Mouse (Mus musculus) ES-CJ7 (cell line): ENCODE measurements at regions not wholly inside any gene's neighbourhood (a gene's known extent, or its start where the extent isn't known, plus 50 kb on each side); places are given as distances from the start of the nearest gene placed in this dataset.

Experiments used
- DNase-seq: peaks from one replicate; pipeline ENCODE4 v3.0.0; 2011; ENCODE audit warnings: low read depth, low spot score

GRCm38 (mm10) chr16:78877941-78878340, 52.8 kb upstream of the Chodl start:
- no peak for DNase-seq

- DNase-seq: no peak
Observed at GRCm38 (mm10) chr16:78859006-78859405, 71.7 kb upstream of the Chodl start.

- no peak for DNase-seq
Observed at GRCm38 (mm10) chr16:78830957-78831356, 99.8 kb upstream of the Chodl start.

GRCm38 (mm10) chr16:78827739-78828138, 103.0 kb upstream of the Chodl start:
- peak; percentile 90 for DNase-seq

GRCm38 (mm10) chr16:78790064-78790463, 140.7 kb upstream of the Chodl start:
- no peak for DNase-seq

- DNase-seq: no peak
Observed at GRCm38 (mm10) chr16:78759226-78759625, 171.5 kb upstream of the Chodl start.

GRCm38 (mm10) chr16:78737902-78738301, 161.4 kb upstream of the D16Ertd472e start:
- no peak for DNase-seq

- DNase-seq: no peak
Observed at GRCm38 (mm10) chr16:78730583-78731501, 154.3 kb upstream of the D16Ertd472e start.

GRCm38 (mm10) chr16:78725541-78725940, 149.0 kb upstream of the D16Ertd472e start:
- DNase-seq: no peak

GRCm38 (mm10) chr16:78709943-78710342, 133.4 kb upstream of the D16Ertd472e start:
- no peak for DNase-seq

GRCm38 (mm10) chr16:78707566-78707965, 131.1 kb upstream of the D16Ertd472e start:
- no peak for DNase-seq

GRCm38 (mm10) chr16:78707165-78707564, 130.7 kb upstream of the D16Ertd472e start:
- no peak for DNase-seq

GRCm38 (mm10) chr16:78697514-78698209, 121.2 kb upstream of the D16Ertd472e start:
- DNase-seq: no peak

- DNase-seq: no peak
Observed at GRCm38 (mm10) chr16:78688251-78688650, 111.7 kb upstream of the D16Ertd472e start.

- no peak for DNase-seq
Observed at GRCm38 (mm10) chr16:78685160-78685559, 108.7 kb upstream of the D16Ertd472e start.

- no peak for DNase-seq
Observed at GRCm38 (mm10) chr16:78684031-78684430, 107.5 kb upstream of the D16Ertd472e start.

GRCm38 (mm10) chr16:78661126-78661525, 84.6 kb upstream of the D16Ertd472e start:
- no peak for DNase-seq

- peak; percentile 56 for DNase-seq
Observed at GRCm38 (mm10) chr16:78644710-78645109, 68.2 kb upstream of the D16Ertd472e start.

GRCm38 (mm10) chr16:78641717-78642116, 65.2 kb upstream of the D16Ertd472e start:
- DNase-seq: no peak

GRCm38 (mm10) chr16:78641205-78641604, 64.7 kb upstream of the D16Ertd472e start:
- DNase-seq: no peak

GRCm38 (mm10) chr16:78637452-78637851, 60.9 kb upstream of the D16Ertd472e start:
- no peak for DNase-seq

- peak; percentile 59 for DNase-seq
Observed at GRCm38 (mm10) chr16:78637015-78637414, 60.5 kb upstream of the D16Ertd472e start.

GRCm38 (mm10) chr16:78635774-78636173, 59.3 kb upstream of the D16Ertd472e start:
- DNase-seq: no peak
